Mouse (Mus musculus) NIH3T3 (cell line): ENCODE results near the gene Hist1h1d.
"Not testable (repeated sequence)": the region's sequence is repeated elsewhere in the genome, so short reads cannot be mapped to it uniquely, and the experiment has no call there.

Source experiments
- DNase-seq: peaks from one replicate; pipeline ENCODE4 v3.0.0-alpha.2; 2012; ENCODE audit warnings: low read depth

Hist1h1d gene

DNA sequence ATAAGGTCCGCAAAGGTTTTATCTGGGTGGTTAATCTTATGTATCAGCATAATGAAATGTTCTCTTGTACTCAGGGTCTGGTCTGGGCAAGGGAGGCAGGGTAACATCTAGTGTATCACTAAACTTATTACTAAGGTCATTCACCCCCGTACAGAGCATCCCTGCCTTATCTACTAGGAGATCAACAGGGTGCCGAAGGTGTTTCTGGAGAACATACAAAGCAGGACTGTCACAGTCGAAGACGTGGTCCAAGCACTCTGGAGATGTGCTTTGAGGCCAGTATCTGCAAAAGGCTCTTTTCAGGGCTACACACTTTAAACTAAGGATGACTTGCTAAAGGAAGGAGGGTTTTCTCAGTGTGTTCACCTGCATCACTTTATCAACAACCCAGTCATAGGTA lies 6.4 kb upstream of the Hist1h1d start:
- DNase-seq: no peak

DNA sequence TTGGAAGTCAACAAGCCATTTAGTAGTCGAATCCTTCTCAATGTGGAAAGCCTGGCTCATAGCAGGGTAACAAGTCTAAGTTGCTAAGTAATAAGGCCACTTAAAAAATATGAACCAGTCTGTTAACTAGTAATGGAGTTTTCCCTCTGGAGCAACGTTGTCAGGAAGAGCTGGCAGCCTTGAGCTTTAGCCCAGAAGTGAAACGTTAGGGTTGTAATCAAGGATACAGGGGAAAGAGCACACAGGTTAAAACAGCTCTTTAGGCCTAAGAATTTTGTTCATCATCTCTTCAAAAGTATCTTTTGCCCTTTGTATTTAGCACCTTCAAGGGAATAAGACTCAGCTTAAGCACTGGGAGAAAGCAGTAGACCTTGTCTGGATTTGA lies 2.3 kb upstream of the Hist1h1d start:
- DNase-seq: no peak

DNA sequence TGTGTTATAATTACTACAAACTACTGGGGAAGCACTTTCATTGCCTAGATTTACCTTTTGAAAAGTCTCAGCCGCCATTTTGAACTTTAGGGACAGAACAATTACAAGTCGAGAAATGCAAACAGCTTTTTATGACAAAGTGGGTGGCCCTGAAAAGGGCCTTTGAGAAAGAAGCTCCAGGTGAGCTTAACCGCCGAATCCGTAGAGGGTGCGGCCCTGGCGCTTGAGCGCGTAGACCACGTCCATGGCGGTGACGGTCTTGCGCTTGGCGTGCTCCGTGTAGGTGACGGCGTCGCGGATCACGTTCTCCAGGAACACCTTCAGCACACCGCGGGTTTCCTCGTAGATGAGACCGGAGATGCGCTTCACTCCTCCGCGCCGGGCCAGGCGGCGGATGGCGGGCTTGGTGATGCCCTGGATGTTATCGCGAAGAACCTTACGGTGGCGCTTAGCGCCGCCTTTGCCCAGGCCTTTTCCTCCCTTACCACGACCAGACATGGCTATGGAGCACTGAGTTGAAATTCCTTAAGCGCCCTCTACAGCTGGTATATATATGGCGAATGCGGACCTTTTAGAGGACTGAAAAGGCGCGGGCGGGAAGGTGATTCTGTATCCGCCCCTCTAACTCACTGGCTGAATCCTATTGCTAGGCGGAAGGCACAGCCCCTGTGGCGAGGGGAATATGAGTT lies 1.8 kb upstream of the Hist1h1d start, which contains the start of gene Hist1h4f:
Hist1h4f (minus strand) TSS at position 503 of the 689 bp plus-strand sequence.
- peak; percentile 92 for DNase-seq

DNA sequence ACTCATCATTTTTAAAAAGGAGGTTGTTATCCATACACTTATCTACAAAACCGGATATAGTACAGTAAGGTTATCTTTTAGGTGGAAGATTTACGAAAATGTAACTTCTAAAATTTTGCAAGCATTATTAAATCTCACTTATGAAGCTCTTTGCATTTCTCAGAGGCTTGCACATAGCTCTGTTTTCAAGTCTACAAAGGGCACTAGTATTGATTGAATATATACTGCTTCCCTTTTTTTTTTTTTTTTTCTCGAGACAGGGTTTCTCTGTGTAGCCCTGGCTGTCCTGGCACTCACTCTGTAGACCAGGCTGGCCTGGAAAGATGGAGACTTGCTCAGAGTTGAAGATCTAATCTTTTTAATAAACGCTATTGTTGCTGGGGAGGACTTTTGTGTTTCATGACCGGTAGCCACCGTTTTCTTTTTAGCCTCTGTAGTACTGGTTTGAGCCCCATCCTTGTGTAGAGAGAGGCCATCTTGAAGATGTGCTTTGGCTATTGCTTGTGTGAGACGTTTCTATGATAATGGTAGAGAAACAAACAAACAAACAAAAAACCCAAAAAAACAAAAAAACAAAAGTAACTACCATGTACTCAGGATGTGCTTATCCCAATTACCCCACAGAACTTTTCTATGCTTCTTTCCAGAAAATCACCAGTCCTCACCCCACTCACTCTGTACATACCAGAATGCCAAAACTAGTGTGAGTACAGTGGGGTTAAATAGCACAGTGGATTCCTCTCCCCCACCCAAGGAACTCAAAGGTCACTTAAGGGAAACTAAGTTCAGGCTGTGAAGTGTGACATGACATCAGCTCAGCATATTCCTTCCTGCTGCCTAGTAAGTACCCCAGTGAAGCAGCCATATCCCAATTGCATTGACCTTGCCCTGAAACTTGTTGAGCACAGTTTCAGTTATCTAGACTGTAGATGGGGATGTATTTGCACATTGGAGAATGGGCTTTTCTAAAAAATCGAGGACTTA lies 839 bp upstream of the Hist1h1d start:
- DNase-seq: no peak

DNA sequence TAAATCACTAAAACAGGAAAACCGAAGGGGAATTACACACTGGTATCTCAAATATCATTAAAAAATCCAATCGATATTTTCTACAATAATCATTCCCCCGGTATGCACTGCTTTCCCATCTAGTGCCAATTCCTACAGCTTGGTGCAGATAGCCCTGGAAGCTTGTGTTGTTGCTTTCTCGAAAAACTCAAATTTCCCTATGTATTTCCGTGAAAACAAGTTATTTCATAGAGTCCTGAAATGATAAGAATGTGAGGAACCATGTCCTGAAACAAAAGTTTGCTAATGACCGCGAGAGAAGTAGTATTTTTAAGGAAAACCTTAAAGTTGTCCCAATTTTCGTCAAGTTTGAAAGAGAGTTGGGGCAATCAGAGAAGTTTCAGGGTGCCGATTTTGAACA lies 1.3 kb downstream of the Hist1h1d start:
- DNase-seq: peak; percentile 29

DNA sequence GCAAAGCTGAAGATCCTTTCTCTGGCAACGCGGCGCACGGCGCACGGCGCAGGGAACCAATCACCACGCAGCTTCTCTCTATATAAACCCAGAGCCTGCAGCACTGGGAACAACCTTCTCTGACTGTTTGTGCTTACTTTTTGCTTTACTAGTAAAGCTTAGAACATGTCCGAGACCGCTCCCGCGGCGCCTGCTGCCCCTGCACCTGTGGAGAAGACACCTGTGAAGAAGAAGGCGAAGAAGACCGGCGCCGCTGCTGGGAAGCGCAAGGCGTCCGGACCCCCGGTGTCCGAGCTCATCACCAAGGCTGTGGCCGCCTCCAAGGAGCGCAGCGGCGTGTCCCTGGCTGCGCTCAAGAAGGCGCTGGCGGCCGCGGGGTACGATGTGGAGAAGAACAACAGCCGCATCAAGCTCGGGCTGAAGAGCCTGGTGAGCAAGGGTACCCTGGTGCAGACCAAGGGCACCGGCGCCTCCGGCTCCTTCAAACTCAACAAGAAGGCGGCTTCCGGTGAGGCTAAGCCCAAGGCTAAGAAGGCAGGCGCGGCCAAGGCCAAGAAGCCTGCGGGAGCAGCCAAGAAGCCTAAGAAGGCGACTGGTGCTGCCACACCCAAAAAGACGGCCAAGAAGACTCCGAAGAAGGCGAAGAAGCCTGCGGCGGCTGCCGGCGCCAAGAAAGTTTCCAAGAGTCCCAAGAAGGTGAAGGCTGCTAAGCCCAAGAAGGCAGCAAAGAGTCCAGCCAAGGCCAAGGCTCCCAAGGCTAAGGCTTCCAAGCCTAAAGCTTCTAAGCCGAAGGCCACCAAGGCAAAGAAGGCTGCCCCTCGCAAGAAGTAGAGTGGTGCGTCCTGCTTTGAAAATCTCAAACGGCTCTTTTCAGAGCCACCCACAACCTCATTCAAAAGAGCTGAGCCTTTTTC lies 2.1 kb downstream of the Hist1h1d start:
- DNase-seq: peak; percentile 88

DNA sequence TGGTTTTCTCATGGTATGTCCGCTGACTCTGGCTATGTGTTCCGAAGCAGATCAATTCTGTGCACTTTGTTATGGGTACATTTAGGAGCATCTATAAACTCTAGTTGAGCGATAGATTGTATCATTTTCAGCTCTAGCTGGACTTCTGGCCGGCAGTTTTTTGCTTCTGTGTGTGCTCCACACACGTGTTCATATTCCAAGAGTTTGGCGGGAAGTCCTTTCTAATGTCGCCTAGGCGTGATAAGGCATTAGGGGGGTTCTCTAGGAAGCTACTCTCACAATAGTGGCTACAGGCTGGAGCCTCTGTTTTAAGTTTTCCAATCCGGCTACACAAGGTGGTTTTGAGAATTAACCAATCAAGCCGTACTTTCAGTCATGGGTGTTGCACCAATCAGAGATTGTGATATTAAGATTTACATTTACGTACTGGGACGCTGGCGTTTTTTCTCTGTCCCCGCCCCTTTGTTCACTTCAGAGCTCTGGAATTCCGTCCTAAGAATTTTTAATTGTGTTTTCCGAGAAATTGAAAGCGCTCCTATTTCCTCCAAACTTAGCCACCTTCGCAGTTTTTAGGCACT lies 2.9 kb downstream of the Hist1h1d start:
- DNase-seq: peak; percentile 90

DNA sequence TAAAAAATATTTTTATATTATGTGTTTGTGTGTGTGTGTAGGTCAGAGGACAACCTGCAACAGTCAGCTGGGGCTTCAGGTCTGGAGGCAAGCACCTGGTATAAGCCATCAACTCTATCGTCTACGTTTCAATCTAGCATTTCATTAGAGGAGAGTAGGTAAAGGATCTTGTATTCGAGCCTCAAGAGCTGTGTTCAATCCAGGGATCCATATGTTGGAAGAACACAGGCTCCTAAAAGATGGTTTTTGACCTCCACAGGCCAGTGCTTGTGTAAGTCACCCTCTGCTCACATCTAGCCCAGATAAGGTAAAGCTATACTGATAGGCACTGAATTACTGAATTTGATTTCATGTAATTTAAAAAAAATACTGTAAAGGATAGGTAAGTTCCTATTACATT lies 3.8 kb downstream of the Hist1h1d start:
- DNase-seq: no peak

DNA sequence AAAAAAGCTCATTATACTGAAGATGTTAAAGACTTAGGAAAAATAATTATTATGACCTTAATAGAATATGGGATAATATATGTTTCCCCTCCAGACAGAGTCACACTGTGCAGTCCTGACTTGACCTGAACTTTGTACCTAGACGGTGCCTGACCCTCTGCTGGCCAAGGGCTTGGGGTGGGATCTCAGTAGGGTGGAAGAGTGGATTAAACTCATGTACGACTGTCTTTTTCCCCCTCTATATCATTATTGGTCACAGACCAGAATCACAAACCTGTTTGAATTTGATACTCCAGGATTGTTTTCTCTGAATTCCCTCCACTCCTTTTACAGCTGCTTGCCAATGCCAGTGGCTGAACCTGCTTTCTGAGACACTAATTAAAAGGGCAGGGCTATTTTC lies 7.6 kb downstream of the Hist1h1d start:
- not testable (repeated sequence) for DNase-seq

DNA sequence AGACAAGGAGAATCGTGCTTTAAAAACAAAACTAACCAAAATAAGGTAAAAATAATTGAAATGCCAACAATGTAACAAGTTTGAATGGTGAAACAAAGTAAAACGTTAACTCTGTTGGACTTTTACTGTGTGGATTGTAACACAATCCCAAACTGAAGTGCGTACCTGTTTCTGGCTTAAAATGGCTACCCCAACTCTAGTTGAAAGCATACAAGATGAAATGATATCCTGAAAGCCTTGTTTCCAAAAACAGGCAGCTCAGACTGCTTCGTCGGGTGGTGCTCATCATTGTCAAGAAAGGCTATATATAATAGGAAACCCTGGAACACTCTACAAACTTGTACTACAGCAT lies 8.4 kb downstream of the Hist1h1d start:
- DNase-seq: not testable (repeated sequence)

DNA sequence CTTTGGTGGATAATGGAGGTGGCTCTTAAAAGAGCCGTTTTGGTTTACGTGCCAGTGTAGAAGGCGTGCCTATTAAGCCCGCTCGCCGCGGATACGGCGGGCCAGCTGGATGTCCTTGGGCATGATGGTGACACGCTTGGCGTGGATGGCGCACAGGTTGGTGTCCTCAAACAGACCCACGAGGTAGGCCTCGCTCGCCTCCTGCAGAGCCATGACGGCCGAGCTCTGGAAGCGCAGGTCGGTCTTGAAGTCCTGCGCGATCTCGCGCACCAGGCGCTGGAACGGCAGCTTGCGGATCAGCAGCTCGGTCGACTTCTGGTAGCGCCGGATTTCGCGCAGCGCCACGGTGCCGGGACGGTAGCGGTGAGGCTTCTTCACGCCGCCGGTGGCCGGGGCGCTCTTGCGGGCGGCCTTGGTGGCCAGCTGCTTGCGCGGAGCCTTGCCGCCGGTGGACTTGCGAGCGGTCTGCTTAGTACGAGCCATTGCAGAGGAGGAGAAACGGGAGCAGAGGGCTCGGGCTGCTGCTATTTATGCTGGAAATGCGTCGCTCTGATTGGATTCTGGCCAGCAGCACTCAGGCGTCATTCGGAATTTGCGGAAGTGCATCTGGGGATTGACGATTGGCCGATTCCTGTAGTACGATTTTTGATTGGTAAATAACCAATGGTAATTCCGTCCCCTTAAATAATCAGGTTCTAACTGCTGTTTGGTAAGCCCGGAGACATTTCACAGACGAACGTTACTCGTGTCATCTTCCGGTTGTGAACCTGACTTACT lies 9.0 kb downstream of the Hist1h1d start, which contains the start of gene Hist1h3e:
Hist1h3e (minus strand) TSS at position 487 of the 777 bp plus-strand sequence.
- peak; percentile 95 for DNase-seq

DNA sequence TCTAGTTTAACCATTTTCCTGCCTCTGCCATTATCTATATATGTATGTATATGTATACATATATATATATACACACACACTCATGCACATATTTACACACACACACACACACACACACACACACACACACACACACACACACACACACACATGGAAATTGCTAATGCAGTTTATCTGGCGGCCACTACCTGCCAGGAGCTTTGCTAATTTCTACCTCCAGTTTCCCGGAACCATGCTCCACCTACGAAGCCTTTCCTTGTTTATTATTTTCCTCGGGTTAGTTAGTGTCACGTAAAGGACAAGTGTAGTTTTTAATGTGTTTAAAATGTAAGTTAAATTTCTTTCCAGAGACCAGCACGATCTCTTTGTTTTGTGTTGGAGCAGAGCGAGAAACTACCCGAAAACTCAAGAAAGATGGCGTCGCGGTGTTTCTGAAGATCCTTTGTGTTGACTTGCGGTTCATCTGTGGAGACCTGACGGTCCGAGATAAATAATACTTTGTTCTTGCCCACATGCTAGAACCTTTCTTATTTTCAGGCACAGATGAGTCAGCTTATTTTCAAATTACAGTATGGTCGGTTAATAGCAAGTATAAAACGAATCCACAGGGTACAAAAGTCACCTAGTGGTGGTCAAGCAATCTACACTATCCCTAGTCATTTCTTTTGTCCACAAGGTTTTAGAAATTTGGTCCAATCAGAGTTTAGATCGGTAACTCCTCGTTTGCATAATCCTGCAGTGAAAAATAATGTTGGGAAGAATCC lies 9.8 kb downstream of the Hist1h1d start:
- peak; percentile 70 for DNase-seq

DNA sequence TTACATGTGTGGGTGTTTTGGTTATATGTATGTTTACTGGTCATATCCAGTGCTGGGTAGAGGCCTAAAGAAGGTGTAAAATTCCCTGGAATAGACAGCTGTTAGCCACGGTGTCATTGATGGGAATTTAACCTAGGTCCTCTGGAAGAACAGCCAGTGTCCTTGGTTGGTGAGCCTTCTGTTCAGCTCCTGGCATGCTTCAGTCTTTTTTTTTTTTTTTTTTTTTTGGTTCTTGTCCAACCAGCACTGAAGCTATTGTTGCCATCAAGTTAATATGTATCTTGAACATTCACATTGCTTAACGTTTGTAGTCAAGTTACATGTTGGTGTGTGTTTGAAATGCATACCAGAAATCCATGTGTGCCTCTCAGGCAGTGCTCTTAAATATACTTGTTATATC lies 11.4 kb downstream of the Hist1h1d start:
- no peak for DNase-seq

DNA sequence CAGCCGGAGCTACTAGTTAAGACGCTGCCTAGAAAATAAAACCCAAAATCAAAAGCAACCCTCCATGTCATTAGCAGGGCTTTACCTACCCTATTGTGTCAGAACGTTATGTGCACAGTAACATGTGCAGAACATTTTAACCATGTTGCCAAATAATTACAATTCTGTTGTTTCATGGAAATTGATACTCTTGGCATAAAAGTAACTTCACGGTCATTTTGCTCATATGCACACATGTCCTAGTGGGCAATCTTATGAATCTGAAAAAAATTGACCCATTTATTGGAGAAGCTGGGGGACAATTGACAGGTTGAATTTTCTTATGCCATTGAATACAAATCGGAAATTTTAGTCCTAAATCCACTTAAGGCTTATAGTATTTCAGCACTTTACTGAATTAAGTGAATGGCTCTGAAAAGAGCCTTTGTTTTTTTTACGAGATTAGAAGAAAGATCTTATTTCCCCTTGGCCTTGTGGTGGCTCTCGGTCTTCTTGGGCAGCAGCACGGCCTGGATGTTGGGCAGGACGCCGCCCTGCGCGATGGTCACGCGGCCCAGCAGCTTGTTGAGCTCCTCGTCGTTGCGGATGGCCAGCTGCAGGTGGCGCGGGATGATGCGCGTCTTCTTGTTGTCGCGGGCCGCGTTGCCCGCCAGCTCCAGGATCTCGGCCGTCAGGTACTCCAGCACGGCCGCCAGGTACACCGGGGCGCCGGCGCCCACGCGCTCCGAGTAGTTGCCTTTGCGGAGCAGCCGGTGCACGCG lies 17.4 kb downstream of the Hist1h1d start:
- DNase-seq: not testable (repeated sequence)

DNA sequence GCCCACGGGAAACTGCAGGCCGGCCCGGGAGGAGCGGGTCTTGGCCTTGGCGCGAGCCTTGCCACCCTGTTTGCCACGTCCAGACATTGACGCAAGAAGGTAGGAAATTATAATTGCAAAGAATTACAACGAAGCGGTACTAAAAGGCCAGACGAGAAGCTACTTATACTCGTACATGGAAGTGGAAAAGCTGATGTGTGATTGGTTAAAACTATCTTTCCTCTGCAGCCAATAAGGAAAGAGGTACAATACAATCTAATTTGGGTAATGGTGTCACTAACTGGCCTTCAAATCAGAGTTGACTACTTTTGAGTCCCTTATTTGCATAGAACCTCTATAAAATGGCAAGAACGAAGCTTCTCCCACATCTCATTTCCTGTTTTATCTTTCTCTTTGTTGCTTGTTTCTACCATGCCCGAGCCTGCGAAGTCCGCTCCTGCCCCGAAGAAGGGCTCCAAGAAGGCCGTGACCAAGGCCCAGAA lies 18.0 kb downstream of the Hist1h1d start, which contains the start of the genes Hist1h2ae and Hist1h2bg:
Hist1h2ae (minus strand) TSS at position 199 of the 482 bp plus-strand sequence.
Hist1h2bg (plus strand) TSS at position 375 of the 482 bp plus-strand sequence.
- peak; percentile 84 for DNase-seq

DNA sequence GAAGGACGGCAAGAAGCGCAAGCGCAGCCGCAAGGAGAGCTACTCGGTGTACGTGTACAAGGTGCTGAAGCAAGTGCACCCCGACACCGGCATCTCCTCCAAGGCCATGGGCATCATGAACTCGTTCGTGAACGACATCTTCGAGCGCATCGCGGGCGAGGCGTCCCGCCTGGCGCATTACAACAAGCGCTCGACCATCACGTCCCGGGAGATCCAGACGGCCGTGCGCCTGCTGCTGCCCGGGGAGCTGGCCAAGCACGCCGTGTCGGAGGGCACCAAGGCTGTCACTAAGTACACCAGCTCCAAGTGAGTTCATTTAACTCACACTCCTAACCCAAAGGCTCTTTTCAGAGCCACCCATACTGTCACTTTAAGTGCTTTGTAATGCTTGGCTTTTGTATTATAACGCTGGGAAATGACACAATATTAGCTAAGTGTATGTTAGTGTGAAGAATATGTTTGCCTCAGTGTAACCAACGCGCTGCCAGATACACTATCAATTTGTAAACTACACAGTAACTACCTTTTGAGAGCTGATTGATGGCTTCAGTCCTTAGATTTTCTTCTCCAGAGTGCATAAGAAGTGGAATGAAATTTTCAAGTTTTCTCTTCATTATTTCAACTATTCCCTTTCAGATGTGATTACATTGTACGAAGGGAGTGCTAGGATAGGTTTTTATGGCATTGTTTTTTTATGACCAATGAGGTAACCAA lies 18.6 kb downstream of the Hist1h1d start:
- not testable (repeated sequence) for DNase-seq

DNA sequence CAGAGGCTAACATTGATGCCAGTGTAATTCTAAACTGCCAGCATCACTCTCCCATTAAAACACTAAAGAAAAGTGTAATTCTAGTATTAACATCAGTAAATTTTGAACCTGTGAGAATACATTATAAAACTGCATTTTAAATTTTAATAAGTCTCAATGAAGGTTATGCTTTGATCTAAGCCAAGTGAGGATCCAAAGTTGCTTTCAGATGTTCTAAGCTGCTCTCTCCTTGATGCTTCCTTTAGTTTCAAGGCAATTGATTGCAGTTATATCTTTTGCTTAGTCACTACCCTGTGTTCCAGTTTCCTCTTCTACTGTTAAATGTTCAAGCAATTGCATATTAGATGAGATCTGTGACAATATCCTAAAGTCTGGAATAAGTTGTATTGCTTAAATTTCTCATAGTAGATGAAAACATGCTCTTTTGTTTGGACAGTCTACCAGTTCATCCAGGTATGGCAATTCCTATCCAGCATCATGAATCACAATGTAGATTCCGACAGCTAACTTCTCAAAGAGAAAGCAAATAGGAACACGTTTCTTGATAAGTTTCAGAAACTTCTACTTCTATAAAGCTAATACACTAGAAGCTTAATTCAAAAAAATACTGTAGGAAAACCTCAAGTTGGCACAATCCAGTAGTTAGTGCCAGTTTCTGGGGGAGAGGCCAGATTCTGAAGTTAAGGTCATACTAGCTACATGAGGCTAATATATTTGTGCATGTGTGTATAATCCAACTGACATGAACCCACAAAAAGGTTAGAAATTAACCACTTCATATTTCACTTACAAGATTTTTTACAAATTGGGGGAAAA lies 19.4 kb downstream of the Hist1h1d start:
- no peak for DNase-seq
